Mouse (Mus musculus) layer of hippocampus, postnatal 36 days (tissue): ENCODE measurements around the gene Farp1. TPM values are rescaled to one million over a fixed set of nuclear protein-coding genes. Genes with fewer than 3 reads are reported as not detected.
A peak's percentile ranks its signal among the peaks of the same experiment; 100 is the strongest.

Experiments
- DNase-seq, 2 experiments: peaks; one replicate each; pipeline ENCODE4 v3.0.0; 2022
- total RNA-seq, 2 experiments: library from RNA; stranded (reverse); gene quantifications; 2 replicates each; pipeline ENCODE4 v1.2.3; 2021

Farp1 gene
- total RNA-seq, 2 experiments from 2014 or later = 91.6 to 115 TPM

GRCm38 (mm10) chr14:121263912-121264311 lies 228.9 kb downstream of the Farp1 start:
- DNase-seq = no peak

GRCm38 (mm10) chr14:121264453-121264852 lies 229.5 kb downstream of the Farp1 start:
- DNase-seq = no peak

DNA sequence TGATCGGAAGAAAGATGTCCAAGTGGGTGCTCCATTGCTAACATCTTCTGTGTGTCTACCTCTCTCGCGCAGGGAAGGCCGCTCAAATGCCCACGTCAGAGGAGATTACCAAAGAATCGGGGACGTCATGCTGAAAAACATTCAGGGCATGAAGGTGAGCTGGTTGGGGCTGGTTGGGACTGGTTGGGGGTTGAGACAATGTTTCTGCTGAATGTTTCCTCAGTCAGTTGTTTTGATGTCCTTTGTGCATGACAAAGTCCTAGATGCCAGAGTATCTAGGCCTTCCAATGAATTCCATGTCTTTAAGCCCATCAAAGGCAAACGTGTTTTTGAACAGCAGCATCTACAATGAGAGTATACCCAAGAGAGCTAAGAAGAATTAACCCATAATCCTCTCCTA lies 232.8 kb downstream of the Farp1 start:
- no peak for DNase-seq

GRCm38 (mm10) chr14:121270490-121270889 lies 235.5 kb downstream of the Farp1 start:
- DNase-seq = no peak

GRCm38 (mm10) chr14:121274985-121275384 lies 240.0 kb downstream of the Farp1 start:
- DNase-seq = no peak

DNA sequence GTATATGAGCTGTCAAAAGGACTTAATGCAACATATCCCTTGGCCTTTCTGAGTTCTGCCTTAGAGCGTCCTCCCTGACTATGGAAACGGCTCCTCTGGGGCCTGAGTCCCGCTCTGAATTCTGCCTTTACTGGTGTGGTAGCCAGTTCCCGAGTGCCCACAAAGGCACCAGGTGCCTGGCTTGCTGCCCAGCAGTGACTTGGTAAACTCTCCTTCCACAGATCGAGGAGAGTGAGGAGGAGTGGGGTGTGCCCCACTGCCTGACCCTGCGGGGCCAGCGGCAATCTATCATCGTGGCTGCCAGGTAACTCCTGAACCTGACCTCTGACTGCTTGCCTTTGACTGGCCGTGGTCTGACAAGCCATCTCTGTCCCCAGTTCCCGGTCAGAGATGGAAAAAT lies 241.0 kb downstream of the Farp1 start:
- no peak for DNase-seq

DNA sequence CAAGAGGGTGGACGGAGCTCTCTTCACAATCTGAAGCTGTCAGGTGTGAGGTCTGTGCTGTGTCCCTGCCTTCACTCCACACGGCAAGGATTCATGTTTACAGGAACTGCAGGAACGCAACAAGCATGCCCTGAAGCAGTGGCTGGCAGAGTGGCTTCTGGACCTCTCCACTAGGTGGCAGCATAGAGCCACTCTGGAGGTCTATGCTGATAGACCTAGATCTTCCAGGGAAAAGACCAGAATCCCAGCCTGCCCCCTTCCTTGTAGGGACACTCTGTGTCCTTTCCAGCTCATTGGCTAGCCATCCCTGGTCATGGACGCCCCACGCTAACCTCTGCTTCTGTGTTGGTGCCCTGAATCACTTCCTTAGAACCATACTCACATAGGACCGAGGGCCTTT lies 244.1 kb downstream of the Farp1 start:
- peak; percentile 74 to 81 for DNase-seq

GRCm38 (mm10) chr14:121280601-121281335 lies 245.8 kb downstream of the Farp1 start:
- DNase-seq = no peak

DNA sequence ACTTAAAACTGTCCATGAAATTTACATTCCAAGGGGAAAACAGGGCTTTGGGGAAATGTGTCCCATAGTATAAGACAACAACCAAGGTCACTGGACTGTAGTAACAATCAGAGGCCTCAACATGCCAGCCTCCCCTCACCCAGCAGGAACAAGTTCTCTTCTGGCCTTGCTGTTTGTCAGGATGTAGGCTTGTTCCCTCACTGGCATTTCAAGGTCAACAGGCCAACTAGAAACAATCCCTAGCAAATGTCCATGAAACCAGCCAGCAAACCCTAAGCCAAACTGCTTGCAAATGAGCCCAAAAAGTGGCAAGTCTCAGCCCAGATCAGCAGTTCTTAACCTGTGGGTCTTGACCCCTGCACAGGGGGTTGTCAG lies 246.3 kb downstream of the Farp1 start:
- DNase-seq = no peak

- DNase-seq = no peak
These were observed 250.6 kb downstream of the Farp1 start for GRCm38 (mm10) chr14:121285379-121286120.

- no peak for DNase-seq
These were observed 256.9 kb downstream of the Farp1 start for GRCm38 (mm10) chr14:121291881-121292280.

- DNase-seq = no peak
These were observed 257.4 kb downstream of the Farp1 start for GRCm38 (mm10) chr14:121292391-121292790.

DNA sequence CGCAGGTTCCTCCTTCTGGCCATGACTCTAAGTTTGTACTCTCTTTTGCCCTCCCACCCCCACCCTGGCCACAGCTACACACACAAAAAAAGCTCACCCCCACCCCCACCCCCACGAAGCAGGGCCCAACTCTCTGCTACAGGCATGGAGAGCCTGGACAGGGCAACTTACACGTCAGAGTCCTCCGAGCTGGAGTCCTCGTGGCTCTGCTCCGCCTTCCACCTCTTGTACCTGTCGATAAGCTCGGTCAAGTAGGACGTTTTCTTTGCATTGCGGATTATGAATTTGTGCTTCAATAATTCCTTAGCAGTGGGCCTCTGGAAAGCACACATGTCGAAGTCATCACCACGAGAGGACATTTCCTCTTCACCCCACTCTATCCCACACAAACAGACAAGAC lies 259.5 kb downstream of the Farp1 start:
- no peak for DNase-seq

DNA sequence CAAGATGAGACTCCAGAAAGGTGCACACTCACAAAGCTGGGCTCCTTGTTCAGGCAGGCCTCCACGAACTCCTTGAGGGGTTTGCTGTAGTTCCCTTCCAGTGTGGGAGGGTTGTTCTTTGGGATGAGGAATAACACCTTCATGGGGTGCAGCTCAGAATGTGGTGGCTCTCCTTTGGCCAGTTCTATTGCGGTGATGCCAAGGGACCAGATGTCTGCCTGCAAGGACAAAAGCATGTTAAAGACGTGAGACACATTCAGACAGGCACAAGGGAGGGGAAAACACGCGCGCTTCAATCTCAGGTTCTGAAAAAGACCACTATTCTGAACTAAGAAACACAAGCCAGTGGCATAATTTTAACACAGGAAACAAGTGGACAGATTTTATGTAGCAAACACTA lies 262.1 kb downstream of the Farp1 start:
- no peak for DNase-seq

DNA sequence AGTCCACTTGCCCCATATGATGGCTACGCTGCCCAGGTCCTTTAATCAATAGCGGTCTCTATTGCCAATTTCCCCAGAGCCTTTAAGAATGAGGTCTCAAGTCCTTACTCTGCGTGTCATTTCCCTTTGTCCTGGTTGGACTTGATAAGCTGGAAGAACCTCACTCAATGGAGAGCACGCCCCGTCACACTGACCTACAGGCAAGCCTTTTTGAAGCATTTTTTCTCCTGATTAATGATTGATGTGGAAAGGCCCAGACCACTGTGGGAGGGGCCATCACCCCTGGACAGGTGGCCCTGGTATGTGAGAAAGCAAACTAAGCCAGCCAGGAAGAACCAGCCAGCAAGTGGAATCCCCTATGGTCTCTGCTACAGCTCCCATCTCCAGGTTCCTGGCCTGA lies 263.5 kb downstream of the Farp1 start:
- DNase-seq = no peak

- no peak for DNase-seq
These were observed 264.1 kb downstream of the Farp1 start for GRCm38 (mm10) chr14:121299093-121299492.

DNA sequence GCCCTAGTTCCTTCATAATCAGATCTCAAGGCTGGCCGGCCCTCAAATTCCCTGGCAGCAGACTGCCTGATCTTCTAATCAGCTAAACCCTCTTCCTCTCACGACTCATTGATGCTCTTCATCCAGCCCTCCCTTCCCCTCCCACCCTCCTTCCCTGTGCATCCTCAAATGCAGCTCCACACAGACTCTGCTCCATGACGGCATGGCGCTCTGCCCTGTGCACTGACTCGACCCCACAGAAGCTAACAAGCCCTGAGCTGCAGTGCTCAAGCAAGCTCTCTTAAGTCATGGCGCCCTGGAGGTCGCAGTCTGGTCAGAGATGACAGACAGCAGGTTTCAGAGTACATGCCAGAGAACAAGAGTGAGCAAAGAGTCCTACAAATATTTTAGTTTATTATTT lies 269.5 kb downstream of the Farp1 start:
- DNase-seq = no peak

GRCm38 (mm10) chr14:121305316-121306064 lies 270.5 kb downstream of the Farp1 start:
- no peak for DNase-seq

GRCm38 (mm10) chr14:121309909-121310308 lies 274.9 kb downstream of the Farp1 start:
- no peak for DNase-seq

DNA sequence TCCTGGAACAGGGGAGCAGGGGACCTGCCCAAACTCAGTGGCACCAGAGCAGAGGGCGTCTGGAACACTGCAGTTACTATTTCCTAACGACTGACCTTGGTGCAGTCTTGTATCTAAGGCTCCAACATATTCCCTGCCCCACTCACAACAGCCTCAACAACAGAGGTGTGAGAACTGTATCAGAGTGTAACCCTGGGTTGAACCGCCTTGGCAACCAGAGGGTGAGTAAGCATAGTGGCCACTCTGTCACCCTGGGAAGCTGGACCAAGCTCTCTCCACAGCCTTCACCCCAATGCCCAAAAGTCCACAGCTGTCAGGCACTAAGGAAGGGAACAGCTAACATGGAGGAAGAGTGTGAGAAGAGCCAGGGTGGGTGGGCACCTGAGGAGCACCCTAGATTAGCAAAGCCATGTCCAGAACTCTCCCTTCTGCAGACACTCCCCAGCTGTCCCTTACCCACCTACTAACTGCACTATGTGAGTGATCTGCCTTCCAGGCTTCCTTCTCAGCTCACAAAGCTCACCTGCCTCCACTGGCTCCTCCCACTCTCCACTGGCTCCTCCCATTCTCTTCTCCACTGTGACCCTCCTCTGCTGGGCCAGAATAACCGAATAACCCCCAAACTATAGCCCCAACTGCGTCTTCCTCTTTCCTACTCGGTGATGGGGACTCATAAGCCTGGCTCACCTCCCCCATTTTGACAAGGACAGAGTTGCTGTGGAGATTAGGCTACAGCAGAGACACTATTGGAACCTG lies 275.5 kb downstream of the Farp1 start:
- DNase-seq = no peak

DNA sequence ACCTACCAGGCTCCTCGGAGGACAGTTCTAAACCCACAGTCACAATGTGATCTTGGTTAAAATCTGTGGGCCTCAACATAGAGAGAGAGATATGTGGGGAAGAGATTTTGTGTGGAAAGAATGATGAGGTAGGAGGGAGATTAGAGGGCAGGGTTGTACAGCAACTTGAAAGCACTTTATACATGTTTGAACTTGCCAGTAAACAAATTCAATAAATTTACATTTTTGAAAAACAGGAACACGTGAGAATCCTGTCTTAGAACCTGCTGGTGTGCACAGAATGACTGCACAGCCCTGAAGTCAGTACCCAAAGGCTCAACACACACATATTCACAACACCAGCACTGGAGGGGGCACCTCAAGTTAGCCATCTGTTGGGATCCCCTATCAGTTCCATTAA lies 276.1 kb downstream of the Farp1 start:
- no peak for DNase-seq

- DNase-seq = no peak
These were observed 278.3 kb downstream of the Farp1 start for GRCm38 (mm10) chr14:121313283-121313682.

GRCm38 (mm10) chr14:121314934-121315333 lies 279.9 kb downstream of the Farp1 start:
- DNase-seq = no peak
